Mouse (Mus musculus) lung, postnatal 0 days (tissue): Measurements from ENCODE around the gene Mob2. TPM values are rescaled to one million over a fixed set of nuclear protein-coding genes. Genes with fewer than 3 reads are reported as not detected.

Experiments used
- ATAC-seq: fragments of 200-750 bp; cut with Nextera tagmentation; 2 replicates; pipeline ENCODE4 v1.8.0; 2017; ENCODE audit warnings: moderate library complexity
- DNase-seq: peaks from one replicate; pipeline ENCODE4 v3.0.0-alpha.2; 2016; ENCODE audit warnings: low spot score
- H3K27ac ChIP-seq: fragments of 300-500 bp; sonication (generic); 2 replicates; pipeline ENCODE4 v1.5.1; 2014; ENCODE audit warnings: antibody characterized with exemption, mild to moderate bottlenecking, low read length, mixed read lengths
- H3K27me3 ChIP-seq: fragments of 300-500 bp; sonication (generic); replicated peaks from 2 replicates; pipeline ENCODE4 v1.6.1; 2014; ENCODE audit warnings: low read length, mixed read lengths; ENCODE audit not compliant: insufficient read depth
- H3K36me3 ChIP-seq: fragments of 300-500 bp; sonication (generic); 2 replicates; pipeline ENCODE4 v1.6.1; 2014; ENCODE audit warnings: low read length, mixed read lengths; ENCODE audit not compliant: insufficient read depth
- H3K4me1 ChIP-seq: fragments of 300-500 bp; sonication (generic); 2 replicates; pipeline ENCODE4 v1.6.1; 2014; ENCODE audit warnings: antibody characterized with exemption, low read depth, low read length, mixed read lengths; ENCODE audit not compliant: insufficient read depth
- H3K4me2 ChIP-seq: fragments of 300-500 bp; sonication (generic); replicated peaks from 2 replicates; pipeline ENCODE4 v1.6.1; 2014; ENCODE audit warnings: low read depth, mild to moderate bottlenecking, low read length, moderate library complexity, mixed read lengths
- H3K4me3 ChIP-seq: fragments of 300-500 bp; sonication (generic); 2 replicates; pipeline ENCODE4 v1.5.1; 2014; ENCODE audit warnings: low read depth, low read length
- H3K9ac ChIP-seq: fragments of 300-500 bp; sonication (generic); replicated peaks from 2 replicates; pipeline ENCODE4 v1.6.1; 2014; ENCODE audit warnings: low read depth, mild to moderate bottlenecking
- H3K9me3 ChIP-seq: fragments of 300-500 bp; sonication (generic); 2 replicates; pipeline ENCODE4 v1.6.1; 2016; ENCODE audit warnings: low read length, mixed read lengths
- CTCF ChIP-seq: IDR thresholded peaks from 2 replicates; pipeline ENCODE4 v1.5.1; 2016; ENCODE audit warnings: antibody characterized with exemption, mild to moderate bottlenecking
- EP300 ChIP-seq: IDR thresholded peaks from 2 replicates; pipeline ENCODE4 v1.6.1; 2016; ENCODE audit warnings: antibody characterized with exemption, mild to moderate bottlenecking, control low read depth
- WGBS: fragments of 180-500 bp; shearing (Covaris S2); extraction: QIAGEN DNeasy Blood & Tissue Kit; methylation state at CpG from one replicate; pipeline ENCODE4 v1.1.7; 2014; 5-methylcytosine and 5-hydroxymethylcytosine counted together
- polyA plus RNA-seq: library from polyadenylated mRNA; unstranded; fragments of >200 nt; fragmentation: Nextera tagmentation; extraction: Ambion mirVana; gene quantifications from 2 replicates; pipeline ENCODE4 v1.2.1, GENCODE M21; 2015

Gene Mob2
- polyA plus RNA-seq, 1 experiment from 2014 or later: 104 TPM

- Histone ChIP-seq H3K27me3 (0 out of 2 replicates have a peak, but pooled peaks cover 3% of the 10 kb centered on the region), H3K4me1 (no peaks in the 10 kb centered on the region), H3K9ac (no peak overlapping the region), H3K4me2 (no peak overlapping the region), H3K27ac (no peak overlapping the region), H3K36me3 (no peaks in the 10 kb centered on the region), H3K4me3 (no peak overlapping the region), H3K9me3 (no peaks in the 10 kb centered on the region)
- ATAC-seq (peak; percentile 35), DNase-seq (no peak)
- TF ChIP-seq EP300 (no peak), CTCF (no peak)
- 12% methylated on average over 10 of the region's 10 CpGs for WGBS
Observed at GRCm38 (mm10) chr7:142071212-142071578, 10.3 kb upstream of the Mob2 start.

GRCm38 (mm10) chr7:142070458-142071211 is 9.8 kb upstream of the Mob2 start:
- Histone ChIP-seq H3K4me2 (no peak overlapping the region), H3K9me3 (no peaks in the 10 kb centered on the region), H3K27ac (no peak overlapping the region), H3K4me1 (no peaks in the 10 kb centered on the region), H3K9ac (no peak overlapping the region), H3K4me3 (no peak overlapping the region), H3K27me3 (0 out of 2 replicates have a peak, but pooled peaks cover 3% of the 10 kb centered on the region), H3K36me3 (no peaks in the 10 kb centered on the region)
- ATAC-seq (peak; percentile 87), DNase-seq (peak; percentile 70)
- 13% methylated on average over 13 of the region's 13 CpGs for WGBS
- TF ChIP-seq CTCF: peak; percentile 92
- TF ChIP-seq EP300: no peak

GRCm38 (mm10) chr7:142068429-142068828 is 7.6 kb upstream of the Mob2 start:
- ATAC-seq: peak; percentile 30; the same call in 1 of the 2 replicates
- H3K9ac ChIP-seq: no peak overlapping the region
- H3K4me1 ChIP-seq: no peaks in the 10 kb centered on the region
- TF ChIP-seq EP300: no peak
- no peak for TF ChIP-seq CTCF
- H3K36me3 ChIP-seq: no peaks in the 10 kb centered on the region
- no peak overlapping the region for H3K4me3 ChIP-seq
- no peak overlapping the region for H3K27ac ChIP-seq
- WGBS: 40% methylated on average over 4 of the region's 4 CpGs
- no peak for DNase-seq
- no peak overlapping the region for H3K4me2 ChIP-seq
- no peaks in the 10 kb centered on the region for H3K9me3 ChIP-seq
- H3K27me3 ChIP-seq: no peaks in the 10 kb centered on the region

- 3% methylated on average over 60 of the region's 66 CpGs for WGBS
- TF ChIP-seq EP300: no peak
- no peak for TF ChIP-seq CTCF
- H3K9ac ChIP-seq: peak overlapping the region; percentile 95
- peak overlapping the region; percentile 76 for H3K4me2 ChIP-seq
- H3K4me3 ChIP-seq: peak overlapping the region; percentile 89
- DNase-seq (peak; percentile 27), ATAC-seq (peak; percentile 32)
- H3K9me3 ChIP-seq: no peaks in the 10 kb centered on the region
- no peaks in the 10 kb centered on the region for H3K27me3 ChIP-seq
- H3K4me1 ChIP-seq: peaks cover 41% of the 10 kb centered on the region
- peak overlapping the region; percentile 93 for H3K27ac ChIP-seq
- no peaks in the 10 kb centered on the region for H3K36me3 ChIP-seq
Observed at GRCm38 (mm10) chr7:142060185-142060930, 507 bp downstream of the Mob2 start.

GRCm38 (mm10) chr7:142059024-142059423 is 1.8 kb downstream of the Mob2 start:
- Histone ChIP-seq H3K4me2 (peak overlapping the region; percentile 76; the same call in 1 of the 2 replicates), H3K4me1 (peaks cover 43% of the 10 kb centered on the region), H3K36me3 (0 out of 2 replicates have a peak, but pooled peaks cover under 1% of the 10 kb centered on the region), H3K27me3 (no peaks in the 10 kb centered on the region), H3K4me3 (no peak overlapping the region), H3K9me3 (no peaks in the 10 kb centered on the region), H3K9ac (no peak overlapping the region), H3K27ac (no peak overlapping the region)
- DNase-seq (no peak), ATAC-seq (no peak)
- no peak for TF ChIP-seq EP300
- TF ChIP-seq CTCF: no peak
- WGBS: 43% methylated on average over 2 of the region's 2 CpGs

- DNase-seq: no peak
- peaks cover 43% of the 10 kb centered on the region for H3K4me1 ChIP-seq
- no peaks in the 10 kb centered on the region for H3K9me3 ChIP-seq
- no peak overlapping the region for H3K4me2 ChIP-seq
- H3K27ac ChIP-seq: peak overlapping the region; percentile 48
- H3K9ac ChIP-seq: no peak overlapping the region
- WGBS: 88% methylated on average over 1 of the region's 1 CpGs
- no peak overlapping the region for H3K4me3 ChIP-seq
- no peak for ATAC-seq
- no peak for TF ChIP-seq CTCF
- TF ChIP-seq EP300: no peak
- no peaks in the 10 kb centered on the region for H3K27me3 ChIP-seq
- 0 out of 2 replicates have a peak, but pooled peaks cover 7% of the 10 kb centered on the region for H3K36me3 ChIP-seq
Observed at GRCm38 (mm10) chr7:142057121-142057520, 3.7 kb downstream of the Mob2 start.
